Mouse (Mus musculus): ENCODE data around the gene Pcf11.

Pcf11 gene

DNA sequence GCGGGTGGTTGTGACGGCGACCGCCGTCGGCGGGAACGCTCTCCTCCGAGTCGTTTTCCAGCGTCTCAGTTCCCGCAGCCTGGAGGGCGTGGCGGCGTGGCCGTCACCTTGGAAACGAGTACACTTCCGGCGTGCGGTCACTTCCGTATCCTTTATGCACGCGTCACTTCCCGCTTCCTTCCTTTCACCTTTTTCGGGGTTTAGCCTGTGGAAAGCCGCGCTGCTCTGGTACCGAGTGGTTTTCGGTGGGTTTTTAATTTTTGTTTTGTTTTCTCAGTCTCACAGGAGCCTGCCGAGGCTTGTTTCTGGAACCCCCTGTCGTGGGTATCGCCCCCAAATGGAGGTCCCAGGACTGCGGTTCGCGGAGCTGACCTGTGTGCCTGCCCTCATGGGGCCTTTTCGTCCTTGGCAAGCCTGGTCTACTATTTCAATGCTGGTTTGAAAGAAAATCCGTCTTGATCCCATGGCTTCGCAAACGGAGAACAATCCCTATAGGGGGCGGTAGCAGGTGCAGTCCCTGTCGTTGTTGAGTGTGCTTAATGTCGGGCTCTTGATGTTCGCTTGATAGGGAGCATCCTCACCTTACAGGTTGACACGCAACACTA lies 32.6 kb downstream of the Pcf11 start, which contains the start of gene Ankrd42:
Ankrd42 (minus strand) TSS at position 122 of the 605 bp plus-strand sequence.
- peak; percentile 90 for DNase-seq (ENCODE audit: low read depth, low spot score)

DNA sequence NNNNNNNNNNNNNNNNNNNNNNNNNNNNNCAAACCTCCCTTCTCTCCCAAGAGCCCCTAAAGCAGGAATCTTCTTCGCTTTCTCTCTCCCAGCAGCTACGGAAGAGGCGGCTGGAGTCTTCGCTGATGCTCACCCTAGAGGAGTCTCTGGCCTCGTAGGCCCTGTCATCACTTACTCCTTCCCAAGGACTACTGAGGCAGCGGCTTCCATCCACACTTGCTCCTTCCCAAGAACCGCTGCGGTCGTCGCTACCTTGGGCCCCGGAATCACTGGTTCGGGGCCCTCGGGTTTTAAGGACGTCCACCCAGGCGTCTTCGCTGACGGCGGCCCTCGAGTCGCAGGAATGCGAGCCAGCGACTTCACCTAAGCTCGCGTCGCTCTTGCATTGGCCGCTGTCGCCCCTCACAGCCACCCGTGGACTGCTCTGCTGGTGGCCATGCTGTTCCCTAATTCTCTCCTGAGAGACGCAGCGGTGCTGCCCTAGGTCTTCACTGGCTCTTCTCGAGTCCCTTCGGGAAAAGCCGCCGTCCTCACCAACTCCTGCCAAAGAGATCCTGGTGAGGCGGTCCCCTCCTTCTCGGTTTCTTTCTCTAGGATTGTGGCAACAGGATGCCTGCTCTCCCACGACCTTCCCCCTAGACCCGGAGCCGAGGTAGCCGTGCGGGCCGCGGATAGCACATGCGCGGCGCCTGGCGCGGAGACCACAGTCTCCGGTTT lies 33.3 kb downstream of the Pcf11 start:
- DNase-seq (ENCODE audit: low read depth, low spot score) = no peak

DNA sequence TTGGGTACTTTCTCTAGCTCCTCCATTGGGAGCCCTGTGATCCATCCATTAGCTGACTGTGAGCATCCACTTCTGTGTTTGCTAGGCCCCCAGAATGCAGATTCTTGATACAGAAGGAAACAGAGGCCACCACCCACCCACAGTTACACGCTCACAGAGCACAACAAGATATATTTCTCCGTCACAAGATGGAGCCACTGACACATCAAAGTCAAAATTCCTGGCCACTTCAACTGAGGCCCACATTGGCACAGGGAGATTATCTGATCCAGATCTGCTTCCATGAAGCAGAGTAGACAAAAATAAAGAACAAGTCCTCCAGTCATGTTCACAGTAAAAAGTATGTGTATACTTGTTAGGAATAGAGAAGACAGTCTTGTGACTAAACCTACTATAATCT lies 39.6 kb downstream of the Pcf11 start:
- DNase-seq (ENCODE audit: low read depth, low spot score) = peak; percentile 73

DNA sequence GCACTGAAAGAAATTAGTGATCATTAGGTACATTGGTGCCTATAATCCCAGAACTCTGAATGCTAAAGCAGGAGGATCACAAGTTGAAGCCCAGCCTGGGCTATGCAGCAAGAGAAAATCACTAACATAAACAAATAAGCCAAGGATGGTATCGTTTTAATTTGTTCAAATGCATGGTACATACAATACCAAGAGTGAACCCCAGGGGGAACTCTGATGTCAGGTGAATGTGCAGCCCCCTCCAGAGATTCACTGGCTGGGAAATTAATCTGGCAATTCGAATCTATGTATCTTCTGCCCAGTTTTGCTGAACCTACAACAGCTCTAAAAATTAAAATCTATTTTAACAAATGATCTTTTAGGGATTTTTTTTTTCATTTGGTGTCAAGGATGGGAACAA lies 45.2 kb downstream of the Pcf11 start:
- DNase-seq (ENCODE audit: low read depth, low spot score) = no peak

DNA sequence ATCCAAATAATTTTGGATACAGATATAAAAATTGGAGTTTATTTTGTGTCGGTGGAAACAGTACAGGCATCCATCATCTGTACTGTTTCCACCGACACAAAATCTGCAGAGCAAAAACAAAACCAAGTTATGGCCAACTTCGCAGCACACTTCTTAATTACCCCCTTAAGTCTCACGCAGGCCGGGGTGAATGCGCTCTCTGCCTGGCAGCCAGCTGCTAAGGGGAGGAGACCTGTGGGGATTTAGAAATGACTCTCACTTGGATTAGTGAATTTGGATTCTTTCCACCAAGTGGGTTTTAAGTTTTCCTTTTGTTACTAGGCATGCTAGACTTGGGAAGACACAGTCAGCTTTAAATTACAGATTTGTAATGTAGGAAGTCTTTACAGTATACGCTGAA lies 58.9 kb downstream of the Pcf11 start:
- no peak for DNase-seq (ENCODE audit: low read depth, low spot score)

DNA sequence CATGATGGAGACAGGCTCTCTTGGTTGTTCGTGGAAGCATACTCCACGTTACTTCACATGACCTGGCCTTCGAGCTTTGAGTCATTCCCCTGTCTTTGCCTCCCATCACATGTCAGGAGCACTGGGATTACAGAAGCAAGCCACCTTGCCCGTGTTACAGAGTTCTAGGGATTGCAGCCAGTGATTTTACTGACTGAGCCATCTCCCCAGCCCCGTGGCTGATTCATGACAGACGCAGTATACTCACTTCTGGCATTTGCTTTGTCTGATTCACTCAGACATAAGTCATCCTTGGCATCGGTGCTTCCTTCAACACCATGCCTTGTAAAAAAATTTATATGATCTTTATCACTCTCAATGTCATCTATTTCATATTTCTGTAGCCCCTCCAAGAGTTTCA lies 64.8 kb downstream of the Pcf11 start:
- DNase-seq (ENCODE audit: low read depth, low spot score) = peak; percentile 77

Data from 3T3-L1 (cell line).